Mouse (Mus musculus) stomach, embryonic 14.5 days (tissue): Measurements from ENCODE around the gene Calml4. TPM values are rescaled to one million over a fixed set of nuclear protein-coding genes. Genes with fewer than 3 reads are reported as not detected.
A peak's percentile ranks its signal among the peaks of the same experiment; 100 is the strongest.

ENCODE experiments used
- ATAC-seq: fragments of 200-750 bp; cut with Nextera tagmentation; 2 replicates; pipeline ENCODE4 v1.8.0; 2017; ENCODE audit warnings: low read depth, moderate TSS enrichment; ENCODE audit not compliant: insufficient number of reproducible peaks, insufficient read depth, low FRiP score
- H3K27ac ChIP-seq: fragments of 300-500 bp; sonication (generic); 2 replicates; pipeline ENCODE4 v1.5.1; 2014; ENCODE audit warnings: mild to moderate bottlenecking, low read length, moderate library complexity, mixed read lengths
- H3K27me3 ChIP-seq: fragments of 300-500 bp; sonication (generic); 2 replicates; pipeline ENCODE4 v1.6.1; 2014; ENCODE audit warnings: low read length, control low read depth, mixed read lengths; ENCODE audit not compliant: control insufficient read depth, insufficient read depth
- H3K36me3 ChIP-seq: fragments of 300-500 bp; sonication (generic); 2 replicates; pipeline ENCODE4 v1.6.1; 2014; ENCODE audit warnings: mild to moderate bottlenecking, control low read depth, low read length, moderate library complexity, mixed read lengths; ENCODE audit not compliant: control insufficient read depth, insufficient read depth
- H3K4me1 ChIP-seq: fragments of 300-500 bp; sonication (generic); 2 replicates; pipeline ENCODE4 v1.6.1; 2014; ENCODE audit warnings: low read length, control low read depth, mixed read lengths; ENCODE audit not compliant: control insufficient read depth, insufficient read depth
- H3K4me2 ChIP-seq: fragments of 300-500 bp; sonication (generic); replicated peaks from 2 replicates; pipeline ENCODE4 v1.6.1; 2014; ENCODE audit warnings: low read depth, low read length, control low read depth
- H3K4me3 ChIP-seq: fragments of 300-500 bp; sonication (generic); 2 replicates; pipeline ENCODE4 v1.5.1; 2014; ENCODE audit warnings: low read depth, low read length, control low read depth
- H3K9ac ChIP-seq: fragments of 300-500 bp; sonication (generic); replicated peaks from 2 replicates; pipeline ENCODE4 v1.6.1; 2014; ENCODE audit warnings: low read depth, mild to moderate bottlenecking, control low read depth, low read length, moderate library complexity, mixed read lengths
- H3K9me3 ChIP-seq: fragments of 300-500 bp; sonication (generic); 2 replicates; pipeline ENCODE4 v1.6.1; 2016; ENCODE audit warnings: low read depth, low read length, control low read depth; ENCODE audit not compliant: control insufficient read depth
- WGBS: fragments of 180-500 bp; shearing (Covaris S2); extraction: QIAGEN DNeasy Blood & Tissue Kit; methylation state at CpG from one replicate; pipeline ENCODE4 v1.1.7; 2014; 5-methylcytosine and 5-hydroxymethylcytosine counted together
- polyA plus RNA-seq: library from polyadenylated mRNA; unstranded; fragments of >200 nt; fragmentation: Nextera tagmentation; extraction: Ambion mirVana; gene quantifications from 2 replicates; pipeline ENCODE4 v1.2.1, GENCODE M21; 2014

The Calml4 gene
- polyA plus RNA-seq = 21.9 and 25.1 TPM in 2 replicates

DNA sequence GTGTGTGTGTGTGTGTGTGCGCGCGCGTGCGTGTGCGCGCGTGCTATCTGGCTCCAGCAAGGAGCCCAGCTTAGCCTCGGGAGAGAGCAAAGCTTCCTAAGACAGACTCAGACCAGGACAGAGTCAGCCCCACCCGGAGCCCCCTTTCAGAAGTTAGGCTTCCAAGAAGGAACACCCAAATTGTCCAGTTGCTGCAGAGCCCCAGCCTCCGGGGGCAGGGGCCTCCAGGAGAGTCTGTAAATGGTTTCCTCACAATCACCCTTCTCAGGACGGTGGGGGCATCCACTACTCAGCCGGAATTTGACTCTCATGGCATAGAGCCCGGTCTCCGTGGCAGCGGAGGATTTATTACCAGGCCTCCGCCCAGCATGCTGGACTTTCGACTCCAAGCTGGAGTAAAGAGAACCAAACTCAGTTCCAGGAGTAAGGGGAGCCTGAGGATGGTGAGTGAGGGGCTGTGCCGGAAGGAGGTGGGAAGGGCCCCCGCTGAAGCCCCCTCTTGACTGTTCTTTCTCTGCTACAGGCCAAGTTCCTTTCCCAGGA is at the start of gene Calml4:
Gene Calml4, plus strand, starts transcription at position 362 of the 543 bp plus-strand sequence.
- Histone ChIP-seq H3K36me3 (no peaks in the 10 kb centered on the region), H3K4me2 (peak within 1 kb of the TSS; percentile 43), H3K9me3 (no peaks in the 10 kb centered on the region), H3K27ac (peak within 1 kb of the TSS; percentile 84), H3K4me1 (peaks cover 37% of the 10 kb centered on the region), H3K27me3 (no peaks in the 10 kb centered on the region), H3K9ac (0 out of 2 replicates have a peak within 1 kb of the TSS, but pooled peaks have one; percentile 3), H3K4me3 (peak within 1 kb of the TSS; percentile 17)
- peak; percentile 70 for ATAC-seq
- WGBS = 32% methylated on average over 20 of the region's 20 CpGs

DNA sequence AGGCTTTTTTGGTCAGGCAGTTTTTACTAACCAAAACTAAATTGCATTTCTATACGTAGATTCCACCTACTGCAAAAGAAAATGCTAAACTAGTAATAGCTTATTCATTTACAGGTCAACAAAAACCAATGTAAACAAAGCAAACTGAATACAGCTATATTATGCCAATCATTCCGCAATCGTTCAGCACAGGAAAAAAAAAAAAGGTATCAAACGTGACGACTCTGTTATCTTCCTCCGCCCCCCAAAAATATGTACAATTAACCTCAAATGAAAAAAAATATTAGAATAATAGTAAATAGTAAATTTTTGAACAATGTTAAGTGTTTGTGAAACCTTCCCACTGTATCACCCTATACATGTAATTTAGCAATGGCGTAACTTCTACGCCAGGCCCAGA is 47.8 kb upstream of the Calml4 start:
- 10% methylated on average over 8 of the region's 8 CpGs for WGBS
- no peak for ATAC-seq
- Histone ChIP-seq H3K9me3 (no peaks in the 10 kb centered on the region), H3K4me1 (peaks cover 20% of the 10 kb centered on the region), H3K4me2 (peak overlapping the region; percentile 95), H3K4me3 (peak overlapping the region; percentile 99), H3K27me3 (no peaks in the 10 kb centered on the region), H3K9ac (peak overlapping the region; percentile 87), H3K36me3 (no peaks in the 10 kb centered on the region), H3K27ac (no peak overlapping the region)

DNA sequence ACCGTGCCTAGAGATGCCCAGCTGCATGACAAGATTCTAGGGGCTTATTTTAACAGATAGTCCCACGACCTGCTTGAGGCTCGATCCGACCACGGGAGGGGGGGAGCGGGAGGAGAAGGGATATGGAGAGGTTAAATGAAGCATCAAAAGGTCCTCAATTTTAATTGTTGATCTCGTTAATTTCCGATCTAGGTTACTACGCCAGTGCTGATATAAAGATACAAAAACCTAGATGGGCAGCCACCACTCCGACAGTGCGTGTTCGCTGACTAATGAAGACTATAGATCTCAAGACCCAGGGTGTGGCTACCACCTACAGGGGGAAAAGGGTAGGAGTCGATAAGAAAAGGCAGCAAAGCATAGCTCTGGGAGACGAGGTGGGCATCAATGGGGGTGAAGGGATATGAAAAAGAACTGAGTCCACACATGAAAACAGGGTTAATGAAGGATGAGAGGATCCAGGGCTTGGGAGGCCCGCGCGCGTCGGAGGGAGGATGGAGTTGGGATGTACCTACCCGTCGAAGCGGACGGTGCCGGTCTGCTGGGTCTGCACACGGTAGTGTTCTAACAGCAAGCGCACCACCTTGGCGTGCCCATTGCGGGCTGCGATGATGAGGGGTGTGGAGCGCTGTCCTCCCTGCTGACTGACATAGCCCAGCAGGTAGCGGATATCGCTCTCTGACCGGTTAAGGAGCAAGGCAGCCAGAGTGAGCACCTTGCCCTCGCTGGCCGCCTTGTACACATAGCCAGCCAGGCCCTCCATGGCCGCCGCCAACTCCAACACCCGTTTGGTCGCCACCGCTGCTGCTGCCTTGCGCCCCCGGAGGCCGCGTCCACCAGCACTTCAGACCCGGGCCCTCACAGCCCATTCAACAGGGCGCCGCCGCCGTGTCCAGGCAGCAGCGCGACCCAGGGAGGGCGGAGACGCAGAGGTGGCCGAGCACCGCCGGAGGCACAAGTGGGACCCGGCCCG is 47.1 kb upstream of the Calml4 start:
- peaks cover 20% of the 10 kb centered on the region for H3K4me1 ChIP-seq
- WGBS = under 1% methylated on average over 57 of the region's 58 CpGs
- H3K9me3 ChIP-seq = no peaks in the 10 kb centered on the region
- H3K27ac ChIP-seq = peak overlapping the region; percentile 96
- peak overlapping the region; percentile 99 for H3K4me3 ChIP-seq
- H3K36me3 ChIP-seq = no peaks in the 10 kb centered on the region
- H3K9ac ChIP-seq = peak overlapping the region; percentile 87
- no peak; the same call in none of the 2 replicates for ATAC-seq
- no peaks in the 10 kb centered on the region for H3K27me3 ChIP-seq
- peak overlapping the region; percentile 95 for H3K4me2 ChIP-seq

DNA sequence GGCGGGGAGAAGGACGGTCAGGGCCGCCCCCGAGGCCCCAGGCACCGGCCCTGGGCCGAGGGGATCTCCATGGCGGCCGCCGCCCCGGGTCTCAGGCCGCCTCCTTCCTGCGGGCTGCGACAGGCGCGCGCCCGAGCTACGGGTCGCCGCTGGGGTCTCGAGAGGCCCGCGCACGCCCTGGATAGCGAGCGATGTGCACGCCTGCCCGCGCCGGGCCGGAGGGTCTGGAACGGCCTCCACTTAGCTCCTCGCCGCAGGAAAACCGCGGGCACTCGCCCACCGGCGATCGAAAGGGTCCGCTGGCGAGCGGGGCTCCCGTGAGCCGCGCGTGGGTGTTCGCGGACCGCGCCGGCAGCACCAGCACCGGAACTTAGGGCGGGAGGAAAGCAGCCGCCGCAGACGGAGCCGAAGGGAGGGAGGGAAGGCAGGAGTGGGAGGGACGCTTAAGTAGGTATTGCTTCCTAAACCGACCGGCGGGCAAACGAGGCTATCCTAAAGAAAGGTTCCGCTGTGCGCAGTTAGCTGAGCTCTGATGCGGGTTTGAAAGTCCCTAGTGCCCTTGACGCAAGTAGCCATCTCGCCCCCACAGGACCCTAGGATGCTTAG is 46.3 kb upstream of the Calml4 start, which contains the start of gene Fem1b:
Gene Fem1b, minus strand, starts transcription at position 419 of the 606 bp plus-strand sequence.
- H3K4me1 ChIP-seq = peaks cover 20% of the 10 kb centered on the region
- no peaks in the 10 kb centered on the region for H3K36me3 ChIP-seq
- no peaks in the 10 kb centered on the region for H3K9me3 ChIP-seq
- H3K27ac ChIP-seq = peak within 1 kb of the TSS; percentile 96
- H3K4me2 ChIP-seq = peak within 1 kb of the TSS; percentile 95
- peak within 1 kb of the TSS; percentile 99 for H3K4me3 ChIP-seq
- peak; percentile 89 for ATAC-seq
- peak within 1 kb of the TSS; percentile 87 for H3K9ac ChIP-seq
- under 1% methylated on average over 54 of the region's 68 CpGs for whole genome bisulfite sequencing
- no peaks in the 10 kb centered on the region for H3K27me3 ChIP-seq

DNA sequence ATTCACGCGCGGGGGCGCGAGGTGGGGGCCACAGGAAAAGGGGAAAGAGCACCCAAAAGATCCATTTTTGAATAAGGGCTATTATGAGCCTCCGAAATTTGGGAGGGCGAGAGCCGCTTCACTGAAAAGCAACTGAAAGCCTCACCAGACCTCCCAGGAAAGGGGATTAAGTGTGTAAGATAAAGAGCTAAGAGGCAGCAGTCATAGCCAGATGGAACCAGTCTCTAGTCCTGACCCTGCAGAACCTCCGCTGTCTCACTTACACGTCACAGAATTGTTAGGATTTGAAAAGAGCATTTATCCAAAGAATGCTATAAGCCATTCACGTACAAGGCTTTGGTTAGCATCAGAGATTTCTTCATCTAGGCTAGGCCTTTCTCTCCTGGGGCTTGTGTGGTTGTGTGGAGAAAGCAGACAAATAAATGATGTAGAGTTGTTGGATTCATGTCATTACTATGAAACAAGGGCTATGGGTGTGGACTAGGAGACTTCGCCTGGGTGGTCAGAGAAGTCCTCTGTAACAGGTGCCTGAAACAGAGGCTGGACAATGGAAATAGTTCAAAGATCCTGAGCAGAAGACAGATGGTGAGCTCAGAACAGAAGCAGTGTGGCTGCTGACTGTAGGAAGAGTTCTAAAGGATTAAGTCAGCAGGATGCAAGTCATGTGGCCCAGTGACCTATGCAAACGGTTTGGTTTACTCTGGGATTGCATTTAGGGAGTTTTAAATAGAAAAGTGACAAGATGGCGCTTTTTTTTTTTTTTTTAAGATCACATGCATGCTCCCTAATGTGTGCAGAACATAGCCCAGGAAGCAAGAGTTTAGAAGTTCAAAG is 45.4 kb upstream of the Calml4 start:
- Histone ChIP-seq H3K27ac (peak overlapping the region; percentile 96), H3K4me2 (peak overlapping the region; percentile 62), H3K27me3 (no peaks in the 10 kb centered on the region), H3K9me3 (no peaks in the 10 kb centered on the region), H3K4me3 (peak overlapping the region; percentile 99), H3K36me3 (no peaks in the 10 kb centered on the region), H3K9ac (peak overlapping the region; percentile 87), H3K4me1 (peaks cover 20% of the 10 kb centered on the region)
- 12% methylated on average over 14 of the region's 14 CpGs for WGBS
- ATAC-seq = no peak

DNA sequence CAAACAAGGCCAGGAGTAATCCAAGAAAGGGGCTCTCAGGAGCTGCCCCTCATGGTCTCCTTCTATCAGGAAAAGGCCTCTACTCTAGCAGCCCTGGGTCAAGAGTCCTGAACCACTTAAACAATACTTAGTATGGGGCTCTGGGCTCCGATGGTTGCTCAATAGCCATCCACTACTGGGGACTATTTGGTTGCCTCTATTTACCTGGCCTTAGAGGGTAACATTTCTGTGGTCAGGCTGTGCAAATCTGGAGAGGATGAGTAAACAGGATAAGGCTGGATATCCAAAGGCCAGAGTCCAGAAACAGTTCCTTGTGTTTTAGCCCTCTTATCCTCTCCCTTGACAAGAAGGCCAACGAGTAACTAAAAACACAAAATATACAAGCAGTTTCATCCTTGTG is 43.1 kb upstream of the Calml4 start:
- WGBS = 81% methylated on average over 2 of the region's 2 CpGs
- H3K27me3 ChIP-seq = no peaks in the 10 kb centered on the region
- H3K9me3 ChIP-seq = no peaks in the 10 kb centered on the region
- H3K4me1 ChIP-seq = peaks cover 9% of the 10 kb centered on the region
- no peak overlapping the region for H3K4me2 ChIP-seq
- no peak overlapping the region for H3K9ac ChIP-seq
- H3K27ac ChIP-seq = no peak overlapping the region
- no peak overlapping the region for H3K4me3 ChIP-seq
- no peak for ATAC-seq
- no peaks in the 10 kb centered on the region for H3K36me3 ChIP-seq

DNA sequence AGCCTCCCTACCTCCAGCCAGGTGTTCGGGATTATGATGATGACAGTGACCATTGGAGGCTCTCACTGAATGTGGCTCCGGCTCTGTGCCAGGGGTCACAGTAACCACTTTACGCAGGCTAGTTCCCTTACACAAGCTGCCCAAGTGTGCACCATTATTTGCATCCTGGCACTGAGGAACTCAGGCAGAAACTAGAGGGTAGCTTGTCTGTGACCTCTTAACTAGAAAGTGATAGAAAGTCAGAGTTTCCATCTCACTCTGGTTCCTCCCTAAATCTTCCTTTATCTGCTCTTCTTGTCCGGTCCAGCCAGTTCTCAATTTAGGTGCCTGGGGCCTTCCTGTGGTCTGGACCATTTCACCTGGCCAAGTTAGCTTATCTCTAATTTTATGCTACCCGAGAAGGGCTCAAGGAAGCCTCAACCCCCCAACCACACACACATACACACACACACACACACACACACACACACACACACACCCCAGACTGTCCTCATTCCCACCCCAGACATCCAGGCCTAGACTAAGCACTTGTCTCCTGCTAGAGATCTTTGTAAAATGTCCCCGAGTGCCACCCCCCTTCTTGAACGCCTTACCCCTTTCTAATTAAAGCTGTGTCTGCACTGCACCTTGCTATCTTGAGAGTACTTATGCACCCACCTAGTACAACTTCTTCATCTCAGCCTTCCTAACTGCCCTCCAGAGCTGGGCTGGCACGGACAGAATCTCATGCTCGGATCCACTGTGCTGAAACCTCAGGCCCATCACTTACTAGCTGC is 41.4 kb upstream of the Calml4 start:
- Histone ChIP-seq H3K4me3 (no peak overlapping the region), H3K4me2 (no peak overlapping the region), H3K27me3 (no peaks in the 10 kb centered on the region), H3K27ac (no peak overlapping the region), H3K9ac (no peak overlapping the region), H3K36me3 (no peaks in the 10 kb centered on the region), H3K4me1 (peaks cover 7% of the 10 kb centered on the region; the same call in 1 of the 2 replicates), H3K9me3 (no peaks in the 10 kb centered on the region)
- ATAC-seq = no peak
- 80% methylated on average over 9 of the region's 9 CpGs for WGBS
